Mouse (Mus musculus): ENCODE measurements around the gene Plcd4. TPM values are rescaled to one million over a fixed set of nuclear protein-coding genes. Genes with fewer than 3 reads are reported as not detected.

The Plcd4 gene
- polyA plus RNA-seq, 1 experiment from 2014 or later, result 0.80 TPM

DNA sequence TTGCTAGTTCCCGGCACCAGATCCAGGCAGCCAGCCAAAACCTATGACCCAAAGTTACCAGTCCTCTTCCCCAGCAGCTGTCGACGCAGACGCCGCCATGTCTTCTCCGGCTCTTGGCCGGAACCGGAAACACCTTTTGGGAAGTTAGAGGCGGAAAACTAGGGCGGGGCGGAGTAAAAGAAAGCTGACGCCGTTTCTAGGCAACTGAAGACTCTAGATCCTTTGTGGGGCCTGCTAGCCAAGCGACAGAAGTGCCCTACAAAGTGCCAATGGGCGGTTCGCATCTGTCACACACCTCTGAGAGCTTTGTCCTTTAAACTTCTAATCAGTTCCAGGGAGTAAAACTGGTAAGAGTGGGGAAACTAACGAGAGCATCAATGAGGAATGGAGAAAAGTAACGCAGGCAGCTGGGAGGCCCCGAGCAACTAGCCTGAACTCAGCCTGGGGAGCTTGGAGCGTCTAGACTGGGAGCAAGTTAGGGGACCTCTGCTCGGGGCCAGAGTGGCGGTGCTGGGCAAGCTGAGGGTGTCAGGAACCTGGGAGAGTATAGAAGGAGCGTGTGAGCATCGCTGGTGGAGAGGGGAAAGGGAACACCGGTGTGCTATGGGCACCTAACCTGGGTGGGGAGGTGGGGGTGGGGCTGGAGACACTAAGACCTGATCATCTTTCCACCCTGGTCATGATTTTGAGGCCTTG, 58.7 kb downstream of the Plcd4 start, which contains the start of the genes Rnf25 and Stk36:
Gene Rnf25 (minus strand): TSS at position 131 of the 696 bp plus-strand sequence.
Gene Stk36 (plus strand): TSS at position 179 of the 696 bp plus-strand sequence.
- no peaks in the 10 kb centered on the region for H3K27me3 ChIP-seq
- H3K9ac ChIP-seq, result peak within 1 kb of the TSS; percentile 89
- peak within 1 kb of the TSS; percentile 63 for H3K27ac ChIP-seq
- H3K4me3 ChIP-seq, result peak within 1 kb of the TSS; percentile 95
- WGBS, result 8% methylated on average over 25 of the region's 25 CpGs
- H3K4me1 ChIP-seq, result peaks cover 16% of the 10 kb centered on the region
- H3K9me3 ChIP-seq, result no peaks in the 10 kb centered on the region
- peak within 1 kb of the TSS; percentile 83 for H3K4me2 ChIP-seq
- ATAC-seq (ENCODE audit: borderline replicate concordance, extremely low read depth, low FRiP score, low TSS enrichment), result peak; percentile 91
- H3K36me3 ChIP-seq, result peaks cover 21% of the 10 kb centered on the region

Small RNAs within 50 kb of the gene (microRNA-seq; reads per million reads assigned to microRNA genes)
- gene Gm25035, result not detected

Other genes starting within 250 kb of the Plcd4 start
- gene Tmbim1, start 237.3 kb upstream of the Plcd4 start, polyA plus RNA-seq (2015; fragmentation: Nextera tagmentation; extraction: Ambion mirVana), result 38.0 and 44.4 TPM in 2 replicates
- gene Catip, start 180.8 kb upstream of the Plcd4 start, polyA plus RNA-seq (2015; fragmentation: Nextera tagmentation; extraction: Ambion mirVana), result 1.1 TPM in 2 replicates
- 4.5 and 4.6 TPM in 2 replicates for gene Slc11a1, start 167.7 kb upstream of the Plcd4 start, polyA plus RNA-seq (2015; fragmentation: Nextera tagmentation; extraction: Ambion mirVana)
- gene Ctdsp1, start 151.4 kb upstream of the Plcd4 start, polyA plus RNA-seq (2015; fragmentation: Nextera tagmentation; extraction: Ambion mirVana), result 93.0 and 96.0 TPM in 2 replicates
- 0.34 and 0.40 TPM in 2 replicates for gene Vil1, start 133.5 kb upstream of the Plcd4 start, polyA plus RNA-seq (2015; fragmentation: Nextera tagmentation; extraction: Ambion mirVana)
- gene Cnot9, start 36.8 kb upstream of the Plcd4 start, polyA plus RNA-seq (2015; fragmentation: Nextera tagmentation; extraction: Ambion mirVana), result 66.9 and 69.5 TPM in 2 replicates
- 30.9 and 31.0 TPM in 2 replicates for gene Usp37, start 1.4 kb downstream of the Plcd4 start, polyA plus RNA-seq (2015; fragmentation: Nextera tagmentation; extraction: Ambion mirVana)
- 6.5 and 6.9 TPM in 2 replicates for gene Zfp142, start 45.4 kb downstream of the Plcd4 start, polyA plus RNA-seq (2015; fragmentation: Nextera tagmentation; extraction: Ambion mirVana)
- 18.4 and 20.0 TPM in 2 replicates for gene Bcs1l, start 45.4 kb downstream of the Plcd4 start, polyA plus RNA-seq (2015; fragmentation: Nextera tagmentation; extraction: Ambion mirVana)
- 32.4 and 33.7 TPM in 2 replicates for gene Rnf25, start 58.5 kb downstream of the Plcd4 start, polyA plus RNA-seq (2015; fragmentation: Nextera tagmentation; extraction: Ambion mirVana)
- 7.8 and 8.9 TPM in 2 replicates for gene Stk36, start 58.6 kb downstream of the Plcd4 start, polyA plus RNA-seq (2015; fragmentation: Nextera tagmentation; extraction: Ambion mirVana)
- 15.9 and 16.5 TPM in 2 replicates for gene Ttll4, start 118.9 kb downstream of the Plcd4 start, polyA plus RNA-seq (2015; fragmentation: Nextera tagmentation; extraction: Ambion mirVana)
- gene Cyp27a1, start 170.7 kb downstream of the Plcd4 start, polyA plus RNA-seq (2015; fragmentation: Nextera tagmentation; extraction: Ambion mirVana), result 3.0 TPM in 2 replicates
- gene Prkag3, start 206.3 kb downstream of the Plcd4 start, polyA plus RNA-seq (2015; fragmentation: Nextera tagmentation; extraction: Ambion mirVana), result 0.34 and 0.57 TPM in 2 replicates
- gene Wnt6, start 229.0 kb downstream of the Plcd4 start, polyA plus RNA-seq (2015; fragmentation: Nextera tagmentation; extraction: Ambion mirVana), result 1.2 TPM in 2 replicates
- gene Wnt10a, start 248.6 kb downstream of the Plcd4 start, polyA plus RNA-seq (2015; fragmentation: Nextera tagmentation; extraction: Ambion mirVana), result 0.20 and 0.25 TPM in 2 replicates